Mouse (Mus musculus) cerebellum, adult 2 months (tissue): ENCODE measurements around the gene Rtn4ip1.

ENCODE experiments used
- CTCF ChIP-seq: fragments of 200-500 bp; IDR thresholded peaks from 2 replicates; pipeline ENCODE4 v1.5.1; 2011; ENCODE audit warnings: low read depth, mild to moderate bottlenecking, control low read depth, low read length, moderate library complexity, borderline replicate concordance; ENCODE audit not compliant: insufficient read depth
- POLR2A ChIP-seq: fragments of 200-500 bp; IDR thresholded peaks from 2 replicates; pipeline ENCODE4 v1.6.1; 2011; ENCODE audit warnings: low read length, control low read depth, borderline replicate concordance; ENCODE audit not compliant: insufficient read depth

DNA sequence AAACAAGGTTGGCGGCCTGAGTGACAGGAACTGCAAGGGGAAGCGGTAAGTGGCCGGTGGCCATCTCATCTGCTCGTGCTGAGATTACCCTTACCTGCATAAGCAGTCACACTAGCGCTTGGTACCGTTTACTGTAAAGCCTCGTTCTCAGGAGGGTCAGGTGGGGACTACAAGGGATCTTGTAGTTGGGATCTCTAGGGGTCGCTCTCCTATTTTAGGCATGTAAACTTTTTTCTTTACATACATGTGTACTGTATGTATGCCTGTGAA is 9.2 kb downstream of the Rtn4ip1 start:
- TF ChIP-seq POLR2A (no peak), CTCF (no peak)
